Mouse (Mus musculus): ENCODE results near the gene Zbtb6.

DNA sequence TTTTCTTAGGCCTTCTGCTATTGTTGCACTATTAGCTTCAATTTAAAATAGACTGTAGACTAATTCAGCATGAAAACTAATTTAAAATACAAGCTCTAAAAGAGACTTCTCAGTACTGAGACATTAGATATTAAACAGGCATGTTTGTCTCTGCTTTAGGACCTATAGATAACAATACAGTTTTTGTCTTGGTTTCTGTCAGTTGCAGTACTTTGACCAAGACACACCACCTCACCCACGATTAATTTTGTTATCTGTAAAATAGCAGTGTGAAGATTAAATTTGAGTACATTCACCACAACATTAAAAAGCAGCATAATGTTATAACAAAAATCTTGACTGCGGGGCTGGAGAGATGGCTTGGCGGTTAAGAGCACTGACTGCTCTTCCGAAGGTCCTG is 23.3 kb upstream of the Zbtb6 start:
- TF ChIP-seq CTCF (IDR thresholded peaks at IDR 0.05; ENCODE audit: low read depth, low read length) (no peak), TAL1 (conservative IDR thresholded peaks at IDR 0.05; ENCODE audit: low read depth, low read length) (no peak), GATA1 (IDR thresholded peaks at IDR 0.05; ENCODE audit: borderline replicate concordance, low read length) (no peak)
